Mouse (Mus musculus): Measurements from ENCODE around the gene Blnk.

DNA sequence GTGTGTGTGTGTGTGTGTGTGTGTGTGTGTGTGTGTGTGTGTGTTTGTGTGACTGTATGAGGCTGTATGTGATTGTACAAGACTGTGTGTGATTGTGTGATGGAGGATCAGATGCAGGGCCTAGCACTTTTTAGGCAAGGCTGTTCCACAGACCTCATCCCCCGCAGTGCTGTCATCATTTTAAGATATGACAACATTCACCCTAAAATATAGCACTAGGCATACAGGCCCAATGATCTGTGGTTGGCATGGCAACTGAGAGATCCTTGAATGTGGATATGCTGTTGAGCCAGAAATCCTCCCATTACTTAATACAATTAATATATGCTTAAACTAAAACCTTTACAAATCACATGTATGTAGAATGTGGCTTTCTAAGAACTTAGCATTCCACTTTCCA lies 9.8 kb downstream of the Blnk start:
- TF ChIP-seq CTCF (IDR thresholded peaks at IDR 0.05; ENCODE audit: low read depth, low read length) = no peak
- TF ChIP-seq POLR2A (IDR thresholded peaks at IDR 0.05; ENCODE audit: insufficient read depth, low read length) = no peak
